Mouse (Mus musculus) megakaryocyte, adult 5-6 weeks (primary cell): ENCODE measurements around the gene Sars. TPM values are rescaled to one million over a fixed set of nuclear protein-coding genes. Genes with fewer than 3 reads are reported as not detected.
A peak's percentile ranks its signal among the peaks of the same experiment; 100 is the strongest.

Experiments used
- ATAC-seq: 2 replicates; pipeline ENCODE4 v1.8.0; 2016; ENCODE audit warnings: mild to moderate bottlenecking, inconsistent platforms; ENCODE audit not compliant: poor library complexity, severe bottlenecking
- total RNA-seq, 2 experiments: library from RNA; stranded (forward) in 1 of 2; stranded (reverse) in 1 of 2; fragments of 153-499, 151-499 nt in 1 of 2; fragments of 221-1000, 200-1000 nt in 1 of 2; gene quantifications; 2 replicates each; pipeline versions ENCODE4 v1.2.3 to v1.2.4; 2015 to 2017

Gene Sars
- total RNA-seq (2015) = 19.2 and 19.9 TPM in 2 replicates
- 241 and 283 TPM in 2 replicates for total RNA-seq (2017)

GRCm38 (mm10) chr3:108444698-108445365, at the start of gene Sars:
Sars (minus strand) TSS chr3:108445209.
- peak; percentile 92 for ATAC-seq

GRCm38 (mm10) chr3:108489968-108490367, 45.0 kb upstream of the Sars start:
- no peak for ATAC-seq

- no peak for ATAC-seq
Observed at GRCm38 (mm10) chr3:108484749-108485148, 39.7 kb upstream of the Sars start.

- ATAC-seq = no peak
Observed at GRCm38 (mm10) chr3:108478800-108479199, 33.8 kb upstream of the Sars start.

GRCm38 (mm10) chr3:108476761-108477619, 32.0 kb upstream of the Sars start:
- no peak for ATAC-seq

GRCm38 (mm10) chr3:108475496-108475895, 30.5 kb upstream of the Sars start:
- ATAC-seq = no peak

- ATAC-seq = no peak
Observed at GRCm38 (mm10) chr3:108474969-108475368, 30.0 kb upstream of the Sars start.

GRCm38 (mm10) chr3:108467760-108468159, 22.8 kb upstream of the Sars start:
- ATAC-seq = no peak

GRCm38 (mm10) chr3:108466425-108466824, 21.4 kb upstream of the Sars start:
- ATAC-seq = no peak

GRCm38 (mm10) chr3:108458866-108459265, 13.9 kb upstream of the Sars start:
- ATAC-seq = peak; percentile 80

- peak; percentile 81 for ATAC-seq
Observed at GRCm38 (mm10) chr3:108458380-108458779, 13.4 kb upstream of the Sars start.

- no peak for ATAC-seq
Observed at GRCm38 (mm10) chr3:108454172-108454571, 9.2 kb upstream of the Sars start.

GRCm38 (mm10) chr3:108451969-108452368, 7.0 kb upstream of the Sars start:
- no peak for ATAC-seq

- ATAC-seq = no peak
Observed at GRCm38 (mm10) chr3:108445366-108445705, 327 bp upstream of the Sars start.

GRCm38 (mm10) chr3:108444029-108444428, 980 bp downstream of the Sars start:
- ATAC-seq = peak; percentile 72

- ATAC-seq = no peak
Observed at GRCm38 (mm10) chr3:108436380-108436714, 8.7 kb downstream of the Sars start.

GRCm38 (mm10) chr3:108435701-108436379, 9.2 kb downstream of the Sars start:
- ATAC-seq = no peak

GRCm38 (mm10) chr3:108433881-108434495, 11.0 kb downstream of the Sars start:
- no peak for ATAC-seq

GRCm38 (mm10) chr3:108433188-108433880, 11.7 kb downstream of the Sars start:
- ATAC-seq = no peak

- ATAC-seq = no peak
Observed at GRCm38 (mm10) chr3:108432542-108433187, 12.3 kb downstream of the Sars start.
